Mouse (Mus musculus) WW6 (cell line): ENCODE data around the gene Actn1.
A peak's percentile ranks its signal among the peaks of the same experiment; 100 is the strongest.

Experiments
- DNase-seq: peaks from one replicate; pipeline ENCODE4 v3.0.0-alpha.2; 2013; ENCODE audit warnings: low read depth, low spot score

Gene Actn1

GRCm38 (mm10) chr12:80184041-80184440, 76.1 kb downstream of the Actn1 start:
- no peak for DNase-seq

GRCm38 (mm10) chr12:80181831-80182230, 78.3 kb downstream of the Actn1 start:
- DNase-seq, result no peak

- DNase-seq, result no peak
Observed at GRCm38 (mm10) chr12:80178035-80178434, 82.1 kb downstream of the Actn1 start.

GRCm38 (mm10) chr12:80168736-80169135, 91.4 kb downstream of the Actn1 start:
- DNase-seq, result no peak

GRCm38 (mm10) chr12:80168178-80168686, 91.9 kb downstream of the Actn1 start:
- peak; percentile 78 for DNase-seq

GRCm38 (mm10) chr12:80167321-80167720, 92.8 kb downstream of the Actn1 start:
- DNase-seq, result no peak

- no peak for DNase-seq
Observed at GRCm38 (mm10) chr12:80166651-80167050, 93.5 kb downstream of the Actn1 start.

GRCm38 (mm10) chr12:80164526-80164925, 95.6 kb downstream of the Actn1 start:
- DNase-seq, result no peak

- no peak for DNase-seq
Observed at GRCm38 (mm10) chr12:80162448-80162847, 97.7 kb downstream of the Actn1 start.

GRCm38 (mm10) chr12:80157675-80158074, 102.5 kb downstream of the Actn1 start:
- no peak for DNase-seq

- no peak for DNase-seq
Observed at GRCm38 (mm10) chr12:80153687-80154326, 106.4 kb downstream of the Actn1 start.

GRCm38 (mm10) chr12:80153078-80153477, 107.1 kb downstream of the Actn1 start:
- no peak for DNase-seq

- no peak for DNase-seq
Observed at GRCm38 (mm10) chr12:80151821-80152220, 108.3 kb downstream of the Actn1 start.

- peak; percentile 66 for DNase-seq
Observed at GRCm38 (mm10) chr12:80150624-80151023, 109.5 kb downstream of the Actn1 start.

GRCm38 (mm10) chr12:80147563-80148214, 112.5 kb downstream of the Actn1 start:
- no peak for DNase-seq

- DNase-seq, result no peak
Observed at GRCm38 (mm10) chr12:80146227-80147223, 113.6 kb downstream of the Actn1 start.

- no peak for DNase-seq
Observed at GRCm38 (mm10) chr12:80145365-80145764, 114.8 kb downstream of the Actn1 start.

- DNase-seq, result no peak
Observed at GRCm38 (mm10) chr12:80144846-80145245, 115.3 kb downstream of the Actn1 start.

- no peak for DNase-seq
Observed at GRCm38 (mm10) chr12:80141470-80141869, 118.7 kb downstream of the Actn1 start.

GRCm38 (mm10) chr12:80141011-80141410, 119.2 kb downstream of the Actn1 start:
- DNase-seq, result no peak

- no peak for DNase-seq
Observed at GRCm38 (mm10) chr12:80137744-80138143, 122.4 kb downstream of the Actn1 start.

- no peak for DNase-seq
Observed at GRCm38 (mm10) chr12:80137246-80137645, 122.9 kb downstream of the Actn1 start.
